Mouse (Mus musculus): ENCODE measurements around the gene Dqx1.

- no peak for TF ChIP-seq USF1 (IDR thresholded peaks at IDR 0.05; ENCODE audit: low read depth)
- no peak for TF ChIP-seq CTCF (IDR thresholded peaks at IDR 0.05; ENCODE audit: control insufficient read depth, insufficient read depth, insufficient read length)
- no peak for TF ChIP-seq MAX (IDR thresholded peaks at IDR 0.05)
- no peak for TF ChIP-seq MYOD1 (IDR thresholded peaks at IDR 0.05; ENCODE audit: control insufficient read depth, insufficient read length, low read depth)
- TF ChIP-seq MYOG (IDR thresholded peaks at IDR 0.05; ENCODE audit: control insufficient read depth, extremely low read depth, insufficient read length): no peak
- TF ChIP-seq CEBPB (IDR thresholded peaks at IDR 0.05; ENCODE audit: low read depth): no peak
These were observed 17.0 kb upstream of the Dqx1 start for GRCm38 (mm10) chr6:83040601-83041000.

Data from C2C12 (cell line).